Mouse (Mus musculus) small intestine, adult 2 months (tissue): Measurements from ENCODE around the gene Atad2b. TPM values are rescaled to one million over a fixed set of nuclear protein-coding genes. Genes with fewer than 3 reads are reported as not detected.

ENCODE experiments used
- H3K27ac ChIP-seq: fragments of 200-500 bp; 2 replicates; pipeline ENCODE4 v1.5.1; 2012; ENCODE audit warnings: low read depth, low read length, control low read depth, inconsistent platforms; ENCODE audit not compliant: insufficient read depth
- H3K27me3 ChIP-seq: fragments of 200-500 bp; 2 replicates; pipeline ENCODE4 v1.6.1; 2012; ENCODE audit warnings: mild to moderate bottlenecking, moderate library complexity, low read length, inconsistent platforms; ENCODE audit not compliant: control insufficient read depth, insufficient read depth
- H3K36me3 ChIP-seq: fragments of 200-500 bp; 2 replicates; pipeline ENCODE4 v1.6.1; 2012; ENCODE audit warnings: mild to moderate bottlenecking, low read length, control low read depth, inconsistent platforms; ENCODE audit not compliant: control insufficient read depth, insufficient read depth
- H3K4me1 ChIP-seq: fragments of 200-500 bp; 2 replicates; pipeline ENCODE4 v1.6.1; 2012; ENCODE audit warnings: low read length, inconsistent platforms, mixed read lengths; ENCODE audit not compliant: control insufficient read depth, insufficient read depth, insufficient read length
- H3K4me3 ChIP-seq: fragments of 200-500 bp; 2 replicates; pipeline ENCODE4 v1.5.1; 2012; ENCODE audit warnings: low read depth, mild to moderate bottlenecking, control low read depth, inconsistent platforms, low read length, moderate library complexity
- CTCF ChIP-seq: fragments of 200-500 bp; IDR thresholded peaks from 2 replicates; pipeline ENCODE4 v1.5.1; 2012; ENCODE audit warnings: low read depth, mild to moderate bottlenecking, control low read depth, inconsistent platforms, low read length, moderate library complexity, mixed read lengths; ENCODE audit not compliant: insufficient replicate concordance, insufficient read length; ENCODE audit errors: extremely low read depth
- POLR2A ChIP-seq: fragments of 200-500 bp; IDR thresholded peaks from 2 replicates; pipeline ENCODE4 v1.6.1; 2012; ENCODE audit warnings: low read depth, mild to moderate bottlenecking, control low read depth, inconsistent platforms, low read length, moderate library complexity
- WGBS: fragments of 180-500 bp; shearing (Covaris S2); methylation state at CpG from one replicate; pipeline ENCODE4 v1.1.7; 2018; 5-methylcytosine and 5-hydroxymethylcytosine counted together
- polyA plus RNA-seq: library from polyadenylated mRNA; depleted of rRNA; stranded (reverse); fragments of >200 nt; gene quantifications from 2 replicates; pipeline ENCODE4 v1.2.3, GENCODE M21; 2012; rRNA removed

Gene Atad2b
- 4.7 and 19.7 TPM in 2 replicates for polyA plus RNA-seq

GRCm38 (mm10) chr12:4916994-4917804 is at the start of gene Atad2b:
Gene Atad2b (plus strand): TSS chr12:4917353.
- Histone ChIP-seq H3K4me1 (peaks cover 10% of the 10 kb centered on the region; the same call in 1 of the 2 replicates), H3K36me3 (no peaks in the 10 kb centered on the region), H3K4me3 (peak within 1 kb of the TSS; percentile 90), H3K27me3 (no peaks in the 10 kb centered on the region), H3K27ac (peak within 1 kb of the TSS; percentile 87)
- under 1% methylated on average over 88 of the region's 89 CpGs for WGBS
- TF ChIP-seq POLR2A, result peak; percentile 95
- TF ChIP-seq CTCF, result peak; percentile 89

GRCm38 (mm10) chr12:4868924-4869323 is 48.2 kb upstream of the Atad2b start:
- no peaks in the 10 kb centered on the region for H3K36me3 ChIP-seq
- 0 out of 2 replicates have a peak, but pooled peaks cover 5% of the 10 kb centered on the region for H3K27me3 ChIP-seq
- no peak overlapping the region for H3K4me3 ChIP-seq
- no peak for TF ChIP-seq CTCF
- 89% methylated on average over 8 of the region's 8 CpGs for WGBS
- H3K27ac ChIP-seq, result no peak overlapping the region
- H3K4me1 ChIP-seq, result peaks cover 1% of the 10 kb centered on the region; the same call in 1 of the 2 replicates

- Histone ChIP-seq H3K27ac (no peak overlapping the region), H3K27me3 (0 out of 2 replicates have a peak, but pooled peaks cover 5% of the 10 kb centered on the region), H3K36me3 (no peaks in the 10 kb centered on the region), H3K4me1 (peaks cover 14% of the 10 kb centered on the region), H3K4me3 (no peak overlapping the region)
- TF ChIP-seq POLR2A (no peak), CTCF (no peak)
- WGBS, result 91% methylated on average over 5 of the region's 5 CpGs
Measured at GRCm38 (mm10) chr12:4871260-4871659, 45.9 kb upstream of the Atad2b start.

GRCm38 (mm10) chr12:4872273-4872672 is 44.9 kb upstream of the Atad2b start:
- Histone ChIP-seq H3K27ac (no peak overlapping the region), H3K27me3 (0 out of 2 replicates have a peak, but pooled peaks cover 5% of the 10 kb centered on the region), H3K36me3 (no peaks in the 10 kb centered on the region), H3K4me1 (peaks cover 14% of the 10 kb centered on the region), H3K4me3 (no peak overlapping the region)
- no peak for TF ChIP-seq POLR2A
- no peak for TF ChIP-seq CTCF
- WGBS, result 79% methylated on average over 4 of the region's 4 CpGs

- no peaks in the 10 kb centered on the region for H3K36me3 ChIP-seq
- TF ChIP-seq POLR2A (no peak), CTCF (no peak)
- WGBS, result 80% methylated on average over 5 of the region's 5 CpGs
- 0 out of 2 replicates have a peak, but pooled peaks cover 5% of the 10 kb centered on the region for H3K27me3 ChIP-seq
- no peak overlapping the region for H3K4me3 ChIP-seq
- peaks cover 14% of the 10 kb centered on the region for H3K4me1 ChIP-seq
- H3K27ac ChIP-seq, result no peak overlapping the region
Measured at GRCm38 (mm10) chr12:4872983-4873477, 44.1 kb upstream of the Atad2b start.

GRCm38 (mm10) chr12:4873531-4873930 is 43.6 kb upstream of the Atad2b start:
- Histone ChIP-seq H3K36me3 (no peaks in the 10 kb centered on the region), H3K27ac (no peak overlapping the region), H3K4me1 (peaks cover 14% of the 10 kb centered on the region), H3K4me3 (no peak overlapping the region), H3K27me3 (0 out of 2 replicates have a peak, but pooled peaks cover 5% of the 10 kb centered on the region)
- 72% methylated on average over 6 of the region's 6 CpGs for WGBS
- TF ChIP-seq CTCF (no peak), POLR2A (no peak)
